Mouse (Mus musculus): ENCODE results near the gene Plg. TPM values are rescaled to one million over a fixed set of nuclear protein-coding genes. Genes with fewer than 3 reads are reported as not detected.

The Plg gene
- total RNA-seq, 2 experiments from 2014 or later: not detected

DNA sequence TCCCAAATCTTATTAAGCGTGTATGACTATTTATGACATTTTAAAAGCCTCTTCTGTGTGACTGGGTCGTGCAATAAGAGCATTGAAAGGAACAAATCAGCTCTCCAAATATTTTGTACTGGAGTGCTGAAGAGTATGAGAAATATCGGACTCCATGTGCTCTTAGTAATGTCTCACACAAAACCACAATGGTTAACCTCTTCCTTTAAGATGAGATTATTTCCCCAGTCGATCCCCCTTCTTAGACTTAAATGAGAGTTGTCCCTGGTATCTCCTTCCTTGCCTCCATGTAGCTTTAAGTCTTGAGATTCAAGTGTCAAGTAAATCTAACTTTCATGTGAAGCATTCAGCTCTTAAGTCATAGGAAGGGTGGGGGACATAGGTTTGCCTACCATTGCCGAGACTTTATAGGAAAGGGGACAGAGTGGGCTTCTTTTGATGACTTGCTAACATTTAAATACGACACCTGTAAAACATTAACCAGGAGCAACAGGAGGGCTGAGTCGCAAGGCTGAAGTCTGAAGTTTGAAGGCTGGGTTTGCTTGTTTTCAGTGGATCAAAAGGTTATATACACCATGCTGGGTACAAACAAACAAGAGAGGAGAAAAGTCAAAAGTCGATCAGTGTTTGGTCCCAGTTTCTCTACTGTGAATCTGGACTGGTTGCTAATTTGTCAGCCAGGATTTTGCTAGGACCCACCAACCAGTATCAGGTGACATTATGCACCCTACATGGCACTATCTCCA, 6.8 kb downstream of the Plg start:
- DNase-seq (ENCODE audit: extremely low spot score in 1 of 2, low spot score in 1 of 2): no peak

DNA sequence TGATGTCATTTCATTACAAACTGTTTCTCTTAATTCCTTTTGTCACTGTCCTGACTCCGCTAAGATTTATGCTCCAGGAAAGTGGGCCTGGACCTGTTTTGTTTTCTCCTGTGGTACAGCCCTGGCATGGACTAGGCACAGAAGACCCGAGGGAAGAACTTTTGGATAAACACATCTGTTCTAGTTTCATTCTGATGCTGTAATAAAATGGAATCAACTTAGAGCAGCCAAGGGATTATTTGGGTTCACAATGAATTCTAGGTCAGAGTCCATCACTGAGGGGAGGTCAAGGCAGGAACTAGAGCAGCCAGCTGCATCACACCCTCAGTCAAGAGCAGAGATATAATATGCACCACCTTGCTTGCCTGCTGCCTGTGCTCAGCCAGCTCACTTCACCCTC, 9.4 kb downstream of the Plg start:
- no peak for DNase-seq (ENCODE audit: extremely low spot score in 1 of 2, low spot score in 1 of 2)

GRCm38 (mm10) chr17:12388239-12388638, 9.8 kb downstream of the Plg start:
- DNase-seq (ENCODE audit: extremely low spot score in 1 of 2, low spot score in 1 of 2): no peak

GRCm38 (mm10) chr17:12396163-12396677, 17.8 kb downstream of the Plg start:
- DNase-seq (ENCODE audit: extremely low spot score in 1 of 2, low spot score in 1 of 2): no peak

DNA sequence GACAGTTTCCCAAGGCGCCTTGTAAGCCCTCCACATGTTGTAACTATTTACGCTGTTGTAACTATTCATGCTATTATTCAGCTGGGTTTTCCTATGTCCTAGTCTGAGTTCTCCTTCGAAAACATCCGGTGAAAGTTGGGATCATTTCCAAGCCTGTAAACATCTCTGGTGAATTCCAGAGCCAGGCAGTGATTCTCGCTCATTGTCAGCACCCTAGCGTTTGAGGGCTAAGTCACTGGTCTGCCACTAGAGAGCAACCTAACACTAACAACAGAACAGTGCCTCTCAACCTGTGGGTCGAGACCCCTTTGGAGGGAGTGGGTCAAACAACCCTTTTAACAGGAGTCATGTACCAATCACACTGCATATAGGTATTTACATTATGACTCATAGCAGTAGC, 25.0 kb downstream of the Plg start:
- DNase-seq (ENCODE audit: extremely low spot score in 1 of 2, low spot score in 1 of 2): no peak

GRCm38 (mm10) chr17:12409346-12409944, 31.0 kb downstream of the Plg start:
- DNase-seq (ENCODE audit: extremely low spot score in 1 of 2, low spot score in 1 of 2): no peak

- DNase-seq (ENCODE audit: extremely low spot score in 1 of 2, low spot score in 1 of 2): no peak
These were observed 33.9 kb downstream of the Plg start for GRCm38 (mm10) chr17:12412181-12412890.

- DNase-seq (ENCODE audit: extremely low spot score in 1 of 2, low spot score in 1 of 2): no peak
These were observed 34.5 kb downstream of the Plg start for GRCm38 (mm10) chr17:12412891-12413237.

DNA sequence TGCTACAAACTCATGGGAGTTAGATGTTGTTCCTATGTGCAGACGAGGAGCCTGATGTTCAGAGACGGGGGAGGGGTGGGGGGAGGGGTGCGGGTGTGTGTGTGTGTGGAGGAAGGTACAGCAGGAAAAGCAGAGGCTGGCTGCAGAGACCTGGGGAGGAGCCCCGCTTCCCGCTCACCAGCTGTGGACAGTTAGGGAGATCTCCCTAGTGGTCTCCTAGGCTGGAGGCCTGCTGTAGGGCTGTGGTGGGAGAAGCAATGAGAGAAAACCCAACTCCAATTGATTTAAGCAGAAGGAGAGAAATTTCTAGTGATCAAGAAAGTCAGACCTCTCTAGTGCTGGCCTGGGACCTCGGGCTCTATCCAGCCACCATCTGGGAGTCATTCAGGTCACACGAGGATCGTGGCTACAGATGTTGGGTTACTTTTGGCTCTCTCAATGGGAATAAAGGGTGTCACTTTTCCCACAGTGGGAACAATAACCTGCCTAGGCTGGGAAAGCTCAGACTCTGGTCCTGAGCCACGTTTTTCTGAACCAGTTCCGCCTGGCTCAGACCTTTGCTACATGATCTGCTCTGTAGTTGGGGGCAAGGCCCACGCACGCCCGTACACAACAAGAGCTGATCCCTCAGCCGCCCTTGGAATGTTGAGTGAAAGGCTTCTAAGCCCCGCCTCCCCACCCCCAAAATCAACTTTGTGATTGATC, 36.8 kb downstream of the Plg start:
- no peak for DNase-seq (ENCODE audit: extremely low spot score in 1 of 2, low spot score in 1 of 2)

GRCm38 (mm10) chr17:12415741-12416140, 37.3 kb downstream of the Plg start:
- DNase-seq (ENCODE audit: extremely low spot score in 1 of 2, low spot score in 1 of 2): no peak

DNA sequence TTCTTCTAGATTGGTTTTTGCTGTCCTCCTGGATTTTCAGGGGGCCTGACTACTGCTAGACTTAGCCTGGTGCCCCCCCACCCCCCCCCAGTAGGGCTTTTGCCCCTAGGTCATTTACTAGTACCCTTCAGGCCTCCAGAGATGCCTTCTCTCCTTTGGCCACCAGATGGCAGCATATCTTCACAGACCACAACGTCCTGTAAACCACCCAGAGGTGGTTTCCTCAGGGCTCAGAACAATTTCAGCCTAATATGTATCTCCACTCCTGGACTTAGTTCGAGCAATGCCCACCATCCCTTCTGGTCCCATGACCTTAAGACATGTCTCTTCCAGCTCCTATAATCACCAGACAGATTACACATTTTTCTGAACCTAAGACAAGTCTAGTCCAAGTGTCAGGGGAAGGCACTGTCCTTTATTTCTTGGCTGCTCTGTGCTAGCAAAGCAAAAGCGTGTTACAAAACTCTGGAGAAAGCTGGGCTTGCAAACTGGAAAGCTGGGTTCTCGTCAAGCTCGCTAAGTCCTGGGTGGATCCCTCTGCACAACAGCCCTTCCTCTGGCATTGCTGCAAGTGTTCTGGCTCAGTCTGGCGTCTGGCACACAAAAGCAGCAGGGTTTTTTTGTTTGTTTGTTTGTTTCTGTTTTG, 38.0 kb downstream of the Plg start:
- DNase-seq (ENCODE audit: extremely low spot score in 1 of 2, low spot score in 1 of 2): peak; percentile 78 to 95

DNA sequence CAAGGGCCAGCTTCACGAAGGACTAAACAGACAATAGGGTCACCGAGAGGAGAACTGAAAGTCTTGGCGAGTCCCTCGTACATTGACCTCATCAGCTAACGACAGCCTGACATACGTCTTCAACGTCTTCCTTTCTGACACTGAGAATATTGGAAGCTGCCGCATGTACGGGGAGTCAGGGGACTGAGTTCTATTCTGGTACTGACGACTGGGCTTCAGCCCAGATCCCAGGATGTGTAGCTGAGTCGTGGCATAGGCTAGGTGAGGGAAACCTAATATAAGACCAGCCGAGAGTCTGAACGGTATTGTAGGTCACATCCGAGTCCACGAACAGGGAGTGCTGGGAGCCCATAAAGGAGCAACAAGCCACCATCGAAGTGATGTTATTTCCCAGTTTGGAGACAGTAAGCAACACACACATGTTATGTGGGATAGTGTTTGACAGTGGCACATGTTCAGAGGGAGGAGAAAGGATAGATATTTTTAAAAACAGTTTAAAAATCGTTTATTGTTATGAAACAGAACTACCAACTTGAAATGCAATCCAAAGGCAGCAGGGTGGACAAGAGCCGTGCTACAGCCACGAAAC, 41.2 kb downstream of the Plg start:
- no peak for DNase-seq (ENCODE audit: extremely low spot score in 1 of 2, low spot score in 1 of 2)

DNA sequence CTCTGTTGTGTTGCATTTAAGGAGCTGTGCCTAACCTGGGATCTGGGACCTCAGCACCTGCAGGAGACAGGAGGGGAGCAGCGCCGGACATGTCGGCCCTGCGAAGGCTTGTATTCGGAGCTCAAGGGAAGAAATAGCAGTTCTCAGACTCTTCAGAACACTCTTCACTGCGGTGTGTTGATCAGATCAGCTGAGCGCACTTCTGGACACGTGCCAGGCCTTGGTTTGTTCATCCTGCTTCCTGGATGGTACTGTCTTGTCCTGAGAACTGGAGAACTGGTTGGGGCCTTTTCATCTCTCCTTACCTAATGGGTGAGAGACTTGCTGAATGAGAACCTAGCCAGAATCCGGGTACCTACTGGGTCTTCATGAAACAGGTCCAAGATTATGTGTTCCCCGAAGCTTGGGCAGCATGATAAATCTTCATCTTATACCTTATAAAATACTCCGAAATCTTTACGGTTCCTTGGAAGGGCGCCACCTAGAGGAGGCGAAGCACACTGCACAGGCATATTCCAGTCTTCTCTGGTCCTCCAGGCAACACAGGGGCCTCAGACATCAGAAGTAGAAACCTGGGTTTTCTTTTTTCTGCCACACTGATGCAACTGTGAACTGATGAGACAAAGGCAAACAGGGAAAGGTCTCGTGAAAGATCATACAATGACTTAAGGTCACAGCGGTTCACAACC, 42.6 kb downstream of the Plg start:
- DNase-seq (ENCODE audit: extremely low spot score in 1 of 2, low spot score in 1 of 2): peak in 1 of 2 experiments; percentile 28

DNA sequence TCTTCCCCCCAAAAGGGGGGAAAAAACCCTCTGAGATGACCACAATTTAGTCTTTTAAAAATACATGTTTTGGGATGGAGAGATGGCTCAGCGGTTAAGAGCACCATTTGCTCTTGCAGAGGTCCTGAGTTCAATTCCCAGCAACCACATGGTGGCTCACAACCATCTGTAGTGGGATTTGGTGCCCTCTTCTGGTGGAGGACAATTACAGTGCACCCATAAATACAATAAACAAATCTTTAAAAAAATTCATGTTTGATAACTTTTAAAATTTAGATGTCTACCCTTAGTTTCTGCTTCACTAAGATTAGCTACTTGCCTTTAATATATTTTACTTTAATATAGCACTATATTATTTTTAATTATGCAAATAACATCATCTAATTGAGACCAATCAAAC, 43.7 kb downstream of the Plg start:
- no peak for DNase-seq (ENCODE audit: extremely low spot score in 1 of 2, low spot score in 1 of 2)

DNA sequence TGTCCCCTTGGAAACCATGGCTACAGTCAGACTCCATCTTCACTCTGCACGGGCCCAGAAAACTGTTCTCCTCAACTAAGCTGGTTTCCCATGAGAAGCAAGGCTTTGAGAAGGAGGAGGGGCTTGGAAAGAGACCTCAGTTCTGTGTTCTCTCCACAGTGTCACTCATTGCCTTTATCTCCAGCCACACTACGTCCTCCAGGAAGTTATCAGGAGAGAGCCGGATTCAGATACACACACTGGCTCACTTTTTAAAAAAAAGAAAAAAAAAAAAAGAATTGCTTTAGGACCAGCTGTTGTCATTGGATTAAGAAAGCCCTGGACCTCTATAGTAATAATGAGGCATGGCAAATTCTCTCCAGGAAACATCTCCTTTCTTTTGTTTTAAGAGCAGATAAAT, 48.7 kb downstream of the Plg start:
- DNase-seq (ENCODE audit: extremely low spot score in 1 of 2, low spot score in 1 of 2): no peak

DNA sequence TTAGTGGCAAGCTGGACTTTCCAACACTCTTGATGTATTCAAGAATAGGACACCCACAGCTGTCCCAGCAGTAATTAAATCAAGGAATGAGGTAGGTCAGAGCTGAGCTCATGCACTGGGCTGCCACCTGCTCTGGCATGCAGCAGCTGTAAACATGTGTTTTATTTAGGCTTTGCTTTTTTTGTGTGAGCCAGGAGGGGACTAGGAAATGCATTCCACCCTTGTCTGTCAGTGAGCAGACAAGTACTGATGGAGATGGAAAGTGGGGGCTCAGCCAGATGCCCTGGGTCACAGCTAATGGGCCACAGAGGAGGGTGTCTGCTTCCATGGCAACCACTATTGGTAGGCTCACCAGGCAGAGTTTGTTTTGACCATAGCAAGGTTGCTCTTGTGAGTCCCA, 50.0 kb downstream of the Plg start:
- no peak for DNase-seq (ENCODE audit: extremely low spot score in 1 of 2, low spot score in 1 of 2)

DNA sequence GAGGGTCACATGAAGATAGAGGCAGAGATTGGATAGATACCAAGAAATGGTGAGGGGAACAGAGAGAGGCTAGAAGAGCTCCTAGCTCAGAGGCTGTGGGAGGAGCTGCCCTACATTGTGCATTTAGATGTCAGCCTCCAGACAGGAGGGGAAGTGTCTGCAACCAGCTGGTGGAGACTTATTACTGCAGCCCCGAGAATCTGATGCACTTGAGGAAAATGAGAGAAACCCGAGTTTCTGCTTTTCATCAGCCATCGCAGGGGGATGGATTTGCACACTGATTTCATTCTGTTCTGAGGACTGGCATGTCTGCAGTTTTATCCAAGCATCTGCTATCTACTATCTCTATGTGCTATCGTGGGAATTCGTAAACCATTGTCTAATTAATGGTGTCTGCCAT, 53.3 kb downstream of the Plg start:
- no peak for DNase-seq (ENCODE audit: extremely low spot score in 1 of 2, low spot score in 1 of 2)

- no peak for DNase-seq (ENCODE audit: extremely low spot score in 1 of 2, low spot score in 1 of 2)
These were observed 59.4 kb downstream of the Plg start for GRCm38 (mm10) chr17:12437771-12438170.

- DNase-seq (ENCODE audit: extremely low spot score in 1 of 2, low spot score in 1 of 2): no peak
These were observed 66.2 kb downstream of the Plg start for GRCm38 (mm10) chr17:12444561-12444960.

GRCm38 (mm10) chr17:12451234-12451633, 72.8 kb downstream of the Plg start:
- DNase-seq (ENCODE audit: extremely low spot score in 1 of 2, low spot score in 1 of 2): no peak
